Mouse (Mus musculus): ENCODE measurements around the gene Chd9.

DNA sequence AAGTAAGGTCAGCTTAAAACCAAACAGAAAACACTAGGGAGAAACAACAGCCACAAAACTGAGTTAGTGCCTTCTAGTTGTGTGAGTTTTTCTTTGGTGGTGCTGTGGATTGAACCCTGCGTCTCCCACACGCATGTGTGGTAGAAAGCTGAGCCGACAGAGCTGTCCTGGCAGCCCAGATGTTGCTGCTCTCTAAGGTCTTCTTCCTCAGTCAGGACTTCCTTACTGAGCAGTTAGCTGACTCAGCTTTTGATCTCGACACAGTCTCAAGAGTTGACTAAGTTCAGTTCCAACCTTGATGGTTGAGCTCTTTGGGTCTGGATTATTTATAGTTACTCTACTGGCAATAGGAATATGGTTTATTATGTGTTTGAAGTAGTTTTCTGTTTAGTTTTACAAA is 133.5 kb downstream of the Chd9 start:
- TF ChIP-seq POLR2A (IDR thresholded peaks at IDR 0.05; ENCODE audit: insufficient read depth, low read length), result no peak
- TF ChIP-seq CTCF (IDR thresholded peaks at IDR 0.05; ENCODE audit: low read depth, low read length), result no peak
- no peak for TF ChIP-seq EP300 (IDR thresholded peaks at IDR 0.05; ENCODE audit: insufficient read depth, low read depth, low read length)

Measured in ES-Bruce4 (cell line).